Mouse (Mus musculus) monocyte, adult 5-6 weeks (primary cell): Measurements from ENCODE around the gene Sde2. TPM values are rescaled to one million over a fixed set of nuclear protein-coding genes. Genes with fewer than 3 reads are reported as not detected.
A peak's percentile ranks its signal among the peaks of the same experiment; 100 is the strongest.
"Not testable (repeated sequence)": the region's sequence is repeated elsewhere in the genome, so short reads cannot be mapped to it uniquely, and the experiment has no call there.

Source experiments
- ATAC-seq: fragments of 153-309, 156-312 bp; replicated peaks from 2 replicates; pipeline ENCODE4 v1.8.0; 2017; ENCODE audit warnings: mild to moderate bottlenecking; ENCODE audit not compliant: low TSS enrichment, insufficient number of reproducible peaks, severe bottlenecking, poor library complexity, low FRiP score
- total RNA-seq: library from RNA; stranded (forward); fragments of 200-1000, 200-491, 200-594 nt; gene quantifications from 3 replicates; pipeline ENCODE4 v1.2.3, GENCODE M21; 2017

Gene Sde2
- total RNA-seq, 1 experiment from 2014 or later, result 50.4 TPM

DNA sequence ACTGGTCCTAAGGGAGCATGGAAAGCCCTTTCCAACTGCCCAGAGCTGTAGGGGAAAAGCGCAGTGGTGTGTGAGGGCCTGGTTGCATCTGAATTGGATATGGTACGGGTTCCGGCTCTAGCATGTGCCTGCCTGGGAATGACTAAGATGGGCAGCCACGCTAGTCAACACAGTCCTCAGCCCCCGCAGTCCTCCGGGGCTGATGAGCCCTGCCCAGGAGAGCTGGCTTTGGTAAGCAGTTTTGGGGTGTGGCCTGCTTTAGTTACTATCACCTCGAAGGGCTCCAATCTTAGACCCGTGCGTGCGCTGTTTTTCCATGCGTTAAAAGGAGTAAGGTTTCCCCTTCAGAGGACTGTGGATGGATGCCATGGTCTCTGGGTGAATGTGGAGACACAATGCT is 20.8 kb upstream of the Sde2 start:
- no peak for ATAC-seq

- no peak for ATAC-seq
Observed at GRCm38 (mm10) chr1:180830588-180831346, 20.2 kb upstream of the Sde2 start.

DNA sequence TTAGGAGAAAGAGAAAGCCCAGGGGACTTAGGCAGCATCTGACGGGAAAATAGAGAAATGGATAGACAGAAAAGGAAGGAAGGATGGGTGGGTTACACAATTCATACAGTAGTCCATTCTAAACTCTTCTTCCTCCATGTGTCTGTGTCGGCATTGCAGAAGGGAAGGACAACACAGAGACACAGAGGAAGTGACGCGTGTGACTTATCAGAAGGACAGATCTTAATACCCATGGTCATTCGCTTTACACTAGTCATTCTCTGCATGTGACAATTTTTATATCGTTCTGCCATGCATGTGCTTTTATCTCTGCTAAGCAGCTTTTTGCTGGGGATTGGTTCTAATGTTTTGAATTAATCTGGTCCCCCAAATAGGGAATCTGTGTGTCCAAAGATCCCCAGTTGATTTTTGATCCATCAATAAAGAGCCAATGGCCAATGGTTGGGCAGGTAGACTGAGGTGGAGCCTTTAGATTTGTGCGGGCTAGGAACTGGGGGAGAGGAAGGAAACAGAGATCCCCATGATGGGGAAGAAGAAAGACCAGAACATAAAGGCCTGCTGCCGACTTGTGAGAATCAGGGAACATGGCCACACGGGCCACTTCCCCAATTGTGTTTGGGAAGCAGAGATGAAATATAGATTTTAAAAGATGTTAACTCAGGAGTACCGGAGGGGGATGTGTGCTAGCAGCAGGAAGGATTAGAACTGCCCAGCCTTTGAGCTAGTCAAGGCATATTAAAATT is 15.5 kb upstream of the Sde2 start:
- ATAC-seq, result peak; percentile 91

DNA sequence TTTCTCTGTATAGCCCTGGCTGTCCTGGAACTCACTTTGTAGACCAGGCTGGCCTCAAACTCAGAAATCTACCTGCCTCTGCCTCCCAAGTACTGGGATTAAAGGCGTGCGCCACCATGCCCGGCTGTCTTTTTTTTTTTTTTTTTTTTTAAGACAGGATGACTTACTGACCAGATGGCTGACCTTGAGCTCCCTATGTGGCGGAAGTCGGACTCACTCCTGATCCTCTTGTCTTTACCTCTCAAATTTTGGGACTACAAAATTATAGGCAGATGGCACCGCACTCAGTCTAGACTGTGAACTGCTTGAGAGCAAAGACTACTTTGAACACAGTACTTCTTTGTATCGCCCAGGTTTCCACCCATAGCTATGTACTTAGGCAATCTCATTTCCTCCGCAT is 14.5 kb upstream of the Sde2 start:
- ATAC-seq, result not testable (repeated sequence)

DNA sequence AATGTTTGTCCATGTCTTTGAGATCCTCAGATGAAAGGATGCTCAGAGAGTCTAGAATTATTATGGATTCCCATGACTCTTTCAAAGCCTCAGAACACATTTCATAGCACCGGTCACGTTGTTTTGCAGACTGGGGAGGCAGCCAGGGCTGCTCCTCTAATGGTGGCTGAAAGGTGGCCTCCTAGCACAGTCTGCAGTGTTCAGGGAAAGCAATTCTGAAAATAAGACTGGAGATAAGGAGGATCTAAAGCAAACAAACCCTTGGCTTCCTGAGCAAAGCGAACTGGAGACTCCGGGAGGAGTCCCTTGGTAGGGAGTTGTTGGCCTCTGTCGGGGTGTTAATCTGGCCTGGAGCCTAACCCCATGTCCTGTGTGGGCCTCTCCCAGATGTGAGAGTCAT is 13.7 kb upstream of the Sde2 start:
- no peak for ATAC-seq

DNA sequence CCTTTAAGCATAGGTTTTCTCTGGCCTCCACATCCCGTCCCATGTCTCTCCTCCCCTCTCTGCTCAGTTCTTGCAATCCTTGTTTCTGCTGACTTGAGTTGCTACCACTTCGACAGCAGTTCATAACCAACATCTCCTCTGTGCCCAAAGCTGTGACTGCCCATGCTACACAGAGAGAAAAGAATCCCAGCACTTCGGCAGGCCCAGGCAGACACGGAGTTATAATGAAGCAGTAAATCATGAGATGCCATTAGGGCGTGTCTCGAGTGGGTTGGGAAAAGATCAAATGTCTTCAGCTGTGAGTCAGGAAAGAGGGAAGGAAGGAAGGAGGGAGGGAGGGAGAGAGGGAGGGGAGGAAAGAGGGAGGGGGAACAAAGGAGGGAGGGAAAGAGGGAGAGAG is 12.9 kb upstream of the Sde2 start:
- no peak for ATAC-seq

DNA sequence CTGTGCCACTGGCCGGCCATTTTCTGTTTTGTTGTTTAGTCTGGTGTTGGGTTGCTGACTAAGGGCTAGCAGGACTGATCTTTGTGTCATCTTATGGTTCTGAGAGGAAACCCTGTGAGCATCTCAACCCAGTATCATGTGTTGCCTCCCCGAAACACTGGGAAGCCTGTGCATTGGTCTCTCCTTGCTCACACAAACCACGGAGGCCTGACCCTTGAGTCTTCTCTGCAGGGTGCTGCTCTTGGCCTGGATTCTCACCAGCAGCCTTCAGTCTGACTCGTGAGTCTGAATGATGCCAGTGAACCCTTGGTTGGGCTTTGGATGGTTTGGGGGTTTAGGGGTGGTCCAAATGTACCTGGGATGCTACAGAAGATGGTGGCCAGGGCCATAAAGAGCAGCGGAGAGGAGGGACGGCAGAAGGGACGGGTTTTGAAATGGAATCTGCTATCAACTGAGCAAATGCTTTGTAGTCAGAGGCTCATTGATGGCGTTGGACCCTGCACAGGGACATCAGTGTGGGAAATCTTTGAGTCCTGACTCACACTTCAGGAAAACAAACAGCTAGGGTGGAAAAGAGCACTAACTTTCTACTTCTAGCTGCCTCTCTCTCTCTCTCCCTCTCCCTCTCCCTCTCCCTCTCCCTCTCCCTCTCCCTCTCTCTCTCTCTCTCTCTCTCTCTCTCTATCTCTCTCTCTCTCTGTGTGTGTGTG is 11.6 kb upstream of the Sde2 start:
- no peak for ATAC-seq

GRCm38 (mm10) chr1:180841561-180842300 is 9.2 kb upstream of the Sde2 start:
- ATAC-seq, result no peak; the same call in 1 of the 2 replicates

DNA sequence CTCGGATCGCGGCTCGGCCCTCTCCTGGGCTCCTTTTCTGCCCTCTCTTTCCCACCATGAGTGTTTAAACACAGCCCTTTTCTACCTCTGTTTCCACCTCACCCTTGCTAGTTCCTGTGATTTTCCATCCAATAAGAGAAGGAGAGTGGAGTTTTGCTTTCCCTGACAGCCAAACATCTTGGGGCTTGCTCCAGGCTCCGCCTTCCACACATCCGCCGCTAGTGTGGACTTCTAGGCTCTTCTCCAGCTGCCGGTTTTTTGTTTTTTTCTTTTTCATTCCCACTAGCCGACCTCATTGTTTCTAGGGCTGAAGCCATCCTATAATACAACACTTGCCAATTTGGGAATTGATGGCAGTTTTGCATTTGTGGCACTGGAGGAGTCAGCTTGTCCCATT is 2.8 kb upstream of the Sde2 start:
- peak; percentile 51 for ATAC-seq

DNA sequence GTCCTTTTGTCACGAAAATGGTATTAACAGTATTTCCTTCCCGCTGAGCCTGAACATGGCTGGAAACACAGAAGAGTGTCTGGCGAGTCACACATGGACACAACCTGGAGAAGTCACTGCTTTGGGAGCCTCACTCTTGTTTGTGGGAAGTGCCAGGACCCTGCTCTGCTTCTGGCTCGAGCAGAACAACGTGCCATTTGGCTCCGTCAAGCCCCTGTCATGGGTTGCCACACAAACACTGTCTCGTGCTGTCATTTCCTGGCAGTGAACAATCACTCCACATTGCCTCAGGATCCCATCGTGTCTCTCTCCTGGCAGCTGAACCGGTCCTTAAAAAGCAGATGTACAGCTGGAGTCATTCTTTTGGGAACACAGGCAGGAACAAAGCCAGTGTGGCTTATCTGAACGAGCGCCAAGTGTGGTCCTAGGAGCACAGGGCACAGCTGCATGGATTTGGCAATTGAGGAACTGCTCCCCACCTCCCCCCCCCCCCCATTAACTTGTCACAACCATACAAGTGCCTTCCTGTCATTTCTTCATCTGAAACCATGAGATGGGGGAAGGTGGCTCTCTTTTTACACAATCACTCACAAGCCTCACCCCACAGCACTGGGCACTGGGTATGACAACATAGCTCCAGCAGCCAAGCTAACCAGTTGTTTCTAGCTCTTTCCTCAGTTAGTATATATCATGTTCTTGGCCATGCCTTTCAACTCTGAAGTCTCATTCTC is 2.3 kb upstream of the Sde2 start:
- peak; percentile 51 for ATAC-seq

GRCm38 (mm10) chr1:180849701-180850301 is 1.1 kb upstream of the Sde2 start:
- no peak for ATAC-seq

DNA sequence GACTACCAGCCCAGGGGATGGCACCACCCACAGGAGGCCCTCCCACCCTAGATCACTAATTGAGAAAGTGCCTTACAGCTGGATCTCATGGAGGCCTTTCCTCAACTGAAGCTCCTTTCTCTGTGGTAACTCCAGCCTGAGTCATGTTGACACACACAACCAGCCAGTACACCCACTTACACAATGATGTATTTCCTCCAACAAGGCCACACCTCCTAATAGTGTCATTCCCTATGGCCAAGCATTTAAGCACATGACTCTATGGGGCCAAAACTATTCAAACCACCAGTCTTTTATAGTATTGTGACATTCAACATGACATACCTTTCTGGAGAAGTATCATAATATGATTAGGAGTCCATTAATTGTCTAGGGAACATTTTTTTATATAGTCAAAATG is 7.8 kb downstream of the Sde2 start:
- no peak for ATAC-seq

GRCm38 (mm10) chr1:180860030-180860429 is 9.1 kb downstream of the Sde2 start:
- ATAC-seq, result no peak

DNA sequence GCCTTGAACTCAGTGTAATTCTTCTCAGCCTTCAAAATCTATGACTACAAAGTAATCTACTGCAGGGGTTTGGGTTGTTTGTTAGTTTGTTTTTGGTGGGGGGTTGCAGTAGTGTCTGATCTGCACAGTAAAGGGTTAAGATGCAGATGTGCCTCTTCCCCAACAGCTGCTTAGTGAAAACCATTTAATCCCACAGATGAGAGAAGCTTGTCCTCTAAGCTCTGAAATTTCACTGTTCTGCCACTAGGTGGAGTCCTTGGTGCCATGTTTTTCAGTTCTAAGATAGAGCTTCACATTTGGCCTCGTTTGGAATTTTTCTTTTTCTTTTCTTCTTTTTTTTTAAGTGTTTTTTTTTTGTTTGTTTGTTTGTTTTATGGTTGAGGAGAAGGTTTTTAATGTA is 12.7 kb downstream of the Sde2 start:
- 0 out of 2 replicates have a peak, but pooled peaks have one; percentile 46 for ATAC-seq

DNA sequence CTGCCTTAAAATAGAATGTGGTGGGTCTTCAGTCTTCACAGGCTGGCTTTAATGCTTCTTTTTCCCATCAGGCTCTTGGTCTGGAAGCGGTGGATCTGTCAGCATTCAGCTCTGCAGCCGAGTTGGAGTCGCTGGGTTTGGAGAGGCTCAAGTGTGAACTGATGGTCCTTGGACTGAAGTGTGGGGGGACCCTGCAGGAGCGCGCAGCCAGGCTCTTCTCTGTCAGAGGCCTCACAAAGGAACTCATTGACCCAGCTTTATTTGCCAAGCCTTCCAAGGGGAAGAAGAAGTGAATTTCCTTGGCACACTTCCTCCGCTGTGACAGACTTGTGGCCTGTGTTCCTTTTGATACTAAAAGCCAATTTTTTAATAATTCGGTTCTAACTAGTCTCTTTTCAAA is 15.1 kb downstream of the Sde2 start:
- no peak for ATAC-seq

- no peak for ATAC-seq
Observed at GRCm38 (mm10) chr1:180870122-180870650, 19.3 kb downstream of the Sde2 start.

- ATAC-seq, result peak; percentile 78
Observed at GRCm38 (mm10) chr1:180873861-180874484, 23.0 kb downstream of the Sde2 start.
